In the genomic region with DNA sequence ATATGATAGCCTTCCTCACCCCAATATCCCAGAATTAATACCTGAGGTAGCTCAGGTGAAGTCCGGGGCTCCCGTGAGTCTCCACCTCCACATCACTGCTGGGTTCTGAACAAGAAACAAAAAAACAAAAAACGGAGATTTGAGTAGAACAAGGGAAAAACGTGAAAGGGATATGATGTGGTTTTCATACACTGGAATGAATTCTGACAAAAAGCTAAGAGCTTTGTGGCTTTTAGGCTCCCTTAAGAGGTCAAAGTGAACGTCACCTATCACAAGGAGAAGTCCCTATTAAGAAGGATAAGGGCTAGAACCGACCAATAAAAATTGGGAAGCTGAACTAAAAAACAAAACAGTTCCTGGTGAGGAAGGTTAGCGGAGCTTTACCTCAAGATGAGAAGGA, we compare ENCODE assay signal across 8 mouse cellular contexts. TPM values are rescaled to one million over a fixed set of nuclear protein-coding genes. Genes with fewer than 3 reads are reported as not detected.
DNase-seq lines count a peak whose midpoint lies in the region; ATAC-seq and TF ChIP-seq lines count a peak whose summit lies in the region.

No protein-coding gene starts in this region.

- H3K4me3 ChIP-seq in kidney, embryonic 15.5 days (replicated peaks) = peak overlapping the region; percentile 75
- peak overlapping the region; percentile 88 for H3K4me3 ChIP-seq in bone marrow macrophage, adult 2 months (ENCODE audit: insufficient read depth, low read length)
- peak overlapping the region; percentile 76 for H3K4me3 ChIP-seq in hindbrain, embryonic 13.5 days
- peak overlapping the region; percentile 85 for H3K4me3 ChIP-seq in midbrain, embryonic 13.5 days (replicated peaks)

- TF ChIP-seq CTCF in bone marrow macrophage, adult 2 months (IDR thresholded peaks at IDR 0.05; ENCODE audit: low read depth, low read length) = no peak

- peaks cover 23% of the 10 kb centered on the region for H3K4me1 ChIP-seq in kidney, embryonic 15.5 days
- peaks cover 10% of the 10 kb centered on the region for H3K4me1 ChIP-seq in bone marrow macrophage, adult 2 months (ENCODE audit: control insufficient read depth, insufficient read depth, low read length)
- peaks cover 32% of the 10 kb centered on the region for H3K4me1 ChIP-seq in hindbrain, embryonic 13.5 days (replicated peaks)
- H3K4me1 ChIP-seq in midbrain, embryonic 13.5 days (replicated peaks) = peaks cover 29% of the 10 kb centered on the region

- H3K9ac ChIP-seq in kidney, embryonic 15.5 days = peak overlapping the region; percentile 70
- H3K9ac ChIP-seq in hindbrain, embryonic 13.5 days = peak overlapping the region; percentile 79
- peak overlapping the region; percentile 95 for H3K9ac ChIP-seq in midbrain, embryonic 13.5 days (replicated peaks)

- no peak for DNase-seq in kidney, postnatal 14 days
- no peak for DNase-seq in right cerebral cortex, postnatal 25 days
- no peak for DNase-seq in ovary, postnatal 10 days (ENCODE audit: low spot score)
- DNase-seq in spleen, postnatal 36 days (ENCODE audit: low spot score in 2 of 2) = no peak

- H3K4me2 ChIP-seq in kidney, embryonic 15.5 days = peak overlapping the region; percentile 84
- peak overlapping the region; percentile 85 for H3K4me2 ChIP-seq in hindbrain, embryonic 13.5 days
- H3K4me2 ChIP-seq in midbrain, embryonic 13.5 days (replicated peaks) = peak overlapping the region; percentile 78

- peak overlapping the region; percentile 95 for H3K27ac ChIP-seq in kidney, embryonic 15.5 days
- peak overlapping the region; percentile 74 for H3K27ac ChIP-seq in bone marrow macrophage, adult 2 months (ENCODE audit: insufficient read depth, low read depth, low read length)
- peak overlapping the region; percentile 97 for H3K27ac ChIP-seq in hindbrain, embryonic 13.5 days
- peak overlapping the region; percentile 96 for H3K27ac ChIP-seq in midbrain, embryonic 13.5 days

- no peaks in the 10 kb centered on the region for H3K9me3 ChIP-seq in kidney, embryonic 15.5 days (replicated peaks)
- H3K9me3 ChIP-seq in hindbrain, embryonic 13.5 days = no peaks in the 10 kb centered on the region
- no peaks in the 10 kb centered on the region for H3K9me3 ChIP-seq in midbrain, embryonic 13.5 days

- no peak for ATAC-seq in kidney, embryonic 15.5 days (replicated peaks; ENCODE audit: low FRiP score)
- ATAC-seq in hindbrain, embryonic 13.5 days (ENCODE audit: low FRiP score) = no peak
- no peak for ATAC-seq in midbrain, embryonic 13.5 days

- no peak for TF ChIP-seq POLR2A in bone marrow macrophage, adult 2 months (IDR thresholded peaks at IDR 0.05; ENCODE audit: borderline replicate concordance, low read depth, low read length)

- no peaks in the 10 kb centered on the region for H3K27me3 ChIP-seq in kidney, embryonic 15.5 days
- no peaks in the 10 kb centered on the region for H3K27me3 ChIP-seq in hindbrain, embryonic 13.5 days
- H3K27me3 ChIP-seq in midbrain, embryonic 13.5 days = no peaks in the 10 kb centered on the region

- WGBS in kidney, embryonic 15.5 days = 23% methylated on average over 7 of the region's 7 CpGs
- 24% methylated on average over 7 of the region's 7 CpGs for WGBS in hindbrain, embryonic 13.5 days
- 27% methylated on average over 7 of the region's 7 CpGs for WGBS in midbrain, embryonic 13.5 days

- H3K36me3 ChIP-seq in kidney, embryonic 15.5 days = peaks cover 41% of the 10 kb centered on the region
- peaks cover 38% of the 10 kb centered on the region for H3K36me3 ChIP-seq in hindbrain, embryonic 13.5 days
- H3K36me3 ChIP-seq in midbrain, embryonic 13.5 days = peaks cover 36% of the 10 kb centered on the region

RNA-seq across cellular contexts. Expression of gene Zc3h10, which starts 0.8 kb away (rescaled TPM):
- polyA plus RNA-seq in kidney, embryonic 15.5 days (2015; fragmentation: Nextera tagmentation; extraction: Ambion mirVana) = 16.2 and 17.7 TPM in 2 replicates
- polyA plus RNA-seq in bone marrow macrophage, adult 2 months (2012; ENCODE audit: insufficient read depth, insufficient read length, missing spikeins) = 9.6 and 15.4 TPM in 2 replicates
- polyA plus RNA-seq in hindbrain, embryonic 13.5 days (2015; fragmentation: Nextera tagmentation; extraction: Ambion mirVana) = 19.7 and 20.9 TPM in 2 replicates
- polyA plus RNA-seq in midbrain, embryonic 13.5 days (2015; fragmentation: Nextera tagmentation; extraction: Ambion mirVana) = 23.3 and 24.2 TPM in 2 replicates

RNA-seq across cellular contexts. Expression of gene Rpl41, which starts 2.3 kb away (rescaled TPM):
- polyA plus RNA-seq in kidney, embryonic 15.5 days (2015; fragmentation: Nextera tagmentation; extraction: Ambion mirVana) = 4,214 and 4,446 TPM in 2 replicates
- polyA plus RNA-seq in bone marrow macrophage, adult 2 months (2012; ENCODE audit: insufficient read depth, insufficient read length, missing spikeins) = 2,460 and 2,819 TPM in 2 replicates
- 2,639 and 2,680 TPM in 2 replicates for polyA plus RNA-seq in hindbrain, embryonic 13.5 days (2015; fragmentation: Nextera tagmentation; extraction: Ambion mirVana)
- polyA plus RNA-seq in midbrain, embryonic 13.5 days (2015; fragmentation: Nextera tagmentation; extraction: Ambion mirVana) = 2,545 and 2,595 TPM in 2 replicates

RNA-seq across cellular contexts. Expression of gene Pa2g4, which starts 19.0 kb away (rescaled TPM):
- 205 and 207 TPM in 2 replicates for polyA plus RNA-seq in kidney, embryonic 15.5 days (2015; fragmentation: Nextera tagmentation; extraction: Ambion mirVana)
- 70.1 and 76.0 TPM in 2 replicates for polyA plus RNA-seq in bone marrow macrophage, adult 2 months (2012; ENCODE audit: insufficient read depth, insufficient read length, missing spikeins)
- 125 and 129 TPM in 2 replicates for polyA plus RNA-seq in hindbrain, embryonic 13.5 days (2015; fragmentation: Nextera tagmentation; extraction: Ambion mirVana)
- 139 TPM in 2 replicates for polyA plus RNA-seq in midbrain, embryonic 13.5 days (2015; fragmentation: Nextera tagmentation; extraction: Ambion mirVana)

RNA-seq across cellular contexts. Expression of gene Esyt1, which starts 21.1 kb away (rescaled TPM):
- polyA plus RNA-seq in kidney, embryonic 15.5 days (2015; fragmentation: Nextera tagmentation; extraction: Ambion mirVana) = 19.4 and 22.8 TPM in 2 replicates
- polyA plus RNA-seq in bone marrow macrophage, adult 2 months (2012; ENCODE audit: insufficient read depth, insufficient read length, missing spikeins) = 179 and 197 TPM in 2 replicates
- polyA plus RNA-seq in hindbrain, embryonic 13.5 days (2015; fragmentation: Nextera tagmentation; extraction: Ambion mirVana) = 16.4 and 17.6 TPM in 2 replicates
- 11.6 and 13.7 TPM in 2 replicates for polyA plus RNA-seq in midbrain, embryonic 13.5 days (2015; fragmentation: Nextera tagmentation; extraction: Ambion mirVana)

RNA-seq across cellular contexts. Expression of gene Erbb3, which starts 42.7 kb away (rescaled TPM):
- polyA plus RNA-seq in kidney, embryonic 15.5 days (2015; fragmentation: Nextera tagmentation; extraction: Ambion mirVana) = 9.7 and 10.7 TPM in 2 replicates
- polyA plus RNA-seq in bone marrow macrophage, adult 2 months (2012; ENCODE audit: insufficient read depth, insufficient read length, missing spikeins) = 2.2 and 2.6 TPM in 2 replicates
- 3.0 and 3.5 TPM in 2 replicates for polyA plus RNA-seq in hindbrain, embryonic 13.5 days (2015; fragmentation: Nextera tagmentation; extraction: Ambion mirVana)
- 0.13 and 0.19 TPM in 2 replicates for polyA plus RNA-seq in midbrain, embryonic 13.5 days (2015; fragmentation: Nextera tagmentation; extraction: Ambion mirVana)
